Mouse (Mus musculus) mouse trophoblast stem cell (cell line): ENCODE data around the gene Methig1.
"Not testable (repeated sequence)": the region's sequence is repeated elsewhere in the genome, so short reads cannot be mapped to it uniquely, and the experiment has no call there.

Experiments
- in situ Hi-C, 2 experiments: fragments of 300-500 bp; cut with MseI, MboI; formaldehyde crosslinking; loops; 2 replicates in 1 of 2; 3 replicates in 1 of 2; pipeline ENCODE4 v1.15.1; 2025

The Methig1 gene

DNA sequence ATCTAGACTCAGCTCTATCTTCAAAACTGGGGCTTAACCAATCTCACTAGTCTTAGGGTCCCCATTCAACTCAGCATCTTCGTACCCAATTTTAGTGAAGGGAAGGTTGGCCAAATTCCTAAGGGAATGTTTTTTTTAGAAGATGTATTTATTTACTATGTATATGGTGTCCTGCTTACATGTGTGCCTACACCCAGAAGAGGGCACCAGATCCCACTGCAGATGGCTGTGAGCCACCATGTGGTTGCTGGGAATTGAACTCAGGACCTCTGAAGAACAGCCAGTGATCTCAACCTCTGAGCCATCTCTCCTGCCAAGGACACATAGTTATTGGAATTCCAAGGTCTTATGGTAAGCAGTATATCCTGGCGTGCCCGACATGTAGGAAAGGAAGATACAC is 42.6 kb downstream of the Methig1 start:
- in situ Hi-C loops, result no loop called here

DNA sequence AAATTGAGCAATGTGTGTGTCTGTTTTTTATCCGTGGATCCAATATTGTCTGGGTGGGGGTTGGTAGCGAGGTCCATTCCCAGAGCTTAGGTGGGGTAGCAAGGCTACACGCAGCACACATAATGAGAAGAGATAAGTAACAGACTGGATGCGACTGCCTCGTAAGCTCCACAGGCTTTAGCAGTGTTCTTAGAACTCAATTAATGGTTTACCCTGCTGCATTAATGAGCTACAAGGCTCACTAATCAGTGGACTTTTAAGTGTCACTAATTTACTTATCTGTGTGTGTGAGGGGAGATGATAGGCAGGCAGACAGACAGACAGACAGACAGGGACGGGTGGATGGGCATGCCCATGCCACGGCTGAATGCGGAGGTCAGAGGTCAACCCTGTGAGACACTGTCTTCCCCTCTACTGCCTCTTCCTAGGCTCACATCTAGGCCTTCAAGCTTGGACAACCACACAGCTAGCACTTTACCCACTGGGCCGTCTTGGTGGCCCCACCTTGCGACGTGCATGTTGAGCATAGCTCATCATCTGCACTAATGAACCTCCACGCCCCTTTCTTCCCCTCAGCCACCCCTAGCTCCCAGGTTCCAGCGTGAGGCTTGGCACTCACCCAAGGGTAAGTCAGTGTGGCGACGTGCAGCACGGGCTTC is 47.8 kb downstream of the Methig1 start:
- in situ Hi-C loops, result no loop called here

DNA sequence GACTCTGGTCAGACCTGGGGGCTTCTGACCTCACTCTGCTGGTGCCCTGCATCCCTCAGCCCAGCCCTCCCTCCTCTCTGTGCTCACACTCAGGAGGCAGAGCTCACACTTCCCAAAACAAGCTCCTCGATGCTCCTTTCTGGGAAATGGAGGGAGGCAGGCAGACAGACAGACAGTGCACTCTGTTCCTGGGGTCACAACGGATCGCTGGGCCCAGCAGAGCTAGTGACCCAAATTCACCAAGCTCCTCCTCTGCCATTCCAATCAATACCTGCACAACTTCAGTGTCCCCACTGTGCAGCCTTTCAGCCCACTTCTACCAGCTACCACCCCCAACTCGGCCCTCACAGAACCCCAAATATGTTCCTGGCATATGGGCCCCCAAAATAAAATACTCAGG is 48.9 kb downstream of the Methig1 start:
- in situ Hi-C loops, result no loop called here

DNA sequence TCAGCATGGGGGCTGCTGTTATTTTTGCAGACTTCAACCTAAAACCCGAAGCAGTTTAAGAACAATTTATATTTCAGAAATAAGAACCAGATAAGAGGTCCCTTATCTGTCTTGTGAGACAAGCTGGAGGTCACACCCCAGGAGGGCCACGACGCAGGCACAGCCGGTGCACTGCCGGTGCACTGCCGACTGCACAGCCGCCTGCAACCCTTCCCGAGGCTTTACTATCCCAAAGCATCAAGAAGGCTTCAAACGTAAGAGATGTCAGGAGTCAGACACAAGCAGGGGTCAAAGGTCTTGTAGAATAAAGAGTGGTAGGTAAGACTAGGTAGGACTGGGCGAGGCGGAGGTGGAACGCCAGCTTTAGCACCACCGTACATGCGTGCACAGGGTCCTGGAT is 49.4 kb downstream of the Methig1 start:
- in situ Hi-C loops, result no loop called here

DNA sequence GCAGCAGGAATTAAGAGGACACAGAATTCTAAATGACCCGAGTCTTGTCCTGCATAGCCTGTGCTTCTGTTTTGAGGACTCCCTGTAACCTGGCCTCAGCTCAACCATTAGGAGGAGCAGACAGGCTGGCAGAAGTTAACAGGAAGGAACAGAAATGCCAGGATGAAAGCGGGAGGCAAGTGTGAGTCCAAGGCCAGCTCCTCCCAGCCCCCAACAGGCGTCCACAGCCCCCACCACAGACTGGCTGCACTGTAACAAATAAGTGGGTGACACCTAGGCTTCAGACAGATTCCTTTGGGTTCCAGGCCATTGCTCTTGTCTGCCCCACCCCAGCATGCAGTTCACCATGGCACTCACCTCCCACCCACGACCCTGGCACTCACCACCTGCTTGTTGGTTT is 49.8 kb downstream of the Methig1 start:
- in situ Hi-C loops, result no loop called here

DNA sequence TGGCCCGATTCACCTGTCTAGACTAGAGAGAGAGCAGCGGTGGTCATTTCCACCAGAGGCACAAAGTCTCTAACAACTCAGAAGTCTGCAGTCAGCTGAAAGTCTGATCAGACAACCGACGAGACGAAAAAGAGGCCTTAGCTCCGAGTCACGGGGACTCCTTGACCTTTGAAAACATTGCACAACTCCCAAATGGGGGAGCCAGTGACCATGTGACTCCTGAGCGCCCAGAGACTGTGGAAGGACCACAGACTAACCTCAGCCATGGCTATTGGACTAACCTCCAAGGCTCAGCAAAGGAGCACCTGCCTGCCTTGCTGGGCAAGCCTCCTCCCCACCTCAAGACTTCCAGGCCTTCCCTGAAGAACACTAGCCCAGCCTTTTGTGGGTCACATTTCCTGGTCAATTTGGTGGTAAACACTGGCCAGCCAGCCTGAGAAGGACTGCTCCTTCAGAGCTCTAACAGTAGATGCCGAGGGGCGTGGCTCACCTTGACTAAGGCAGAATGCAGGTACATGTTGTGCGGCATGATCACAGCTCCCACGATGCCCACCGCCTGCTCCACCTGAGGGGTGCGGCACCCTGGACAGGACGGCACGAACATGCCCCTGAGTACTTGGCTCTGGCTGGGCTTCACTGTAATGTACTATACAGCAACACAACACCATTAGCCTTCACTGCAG is 50.5 kb downstream of the Methig1 start:
- in situ Hi-C loops, result no loop called here

DNA sequence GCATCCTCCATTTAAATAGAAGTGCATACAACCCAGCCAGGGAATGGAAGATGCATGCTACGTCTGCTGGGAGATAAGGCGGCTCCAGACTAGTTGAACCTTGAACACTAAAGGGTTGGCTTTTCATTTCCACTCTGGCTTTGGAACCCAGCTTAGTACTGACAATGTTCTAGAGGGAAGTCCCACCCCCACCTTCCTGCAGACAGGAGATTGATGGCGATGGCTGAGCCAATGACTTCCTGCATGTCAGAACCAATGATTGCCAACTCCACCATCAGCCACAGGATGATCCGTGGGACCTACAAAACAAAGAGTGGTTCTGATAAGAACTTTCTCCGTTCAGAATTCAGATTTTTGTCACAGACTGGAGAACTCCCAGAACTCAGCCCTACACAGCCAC is 53.1 kb downstream of the Methig1 start:
- in situ Hi-C loops, result no loop called here

DNA sequence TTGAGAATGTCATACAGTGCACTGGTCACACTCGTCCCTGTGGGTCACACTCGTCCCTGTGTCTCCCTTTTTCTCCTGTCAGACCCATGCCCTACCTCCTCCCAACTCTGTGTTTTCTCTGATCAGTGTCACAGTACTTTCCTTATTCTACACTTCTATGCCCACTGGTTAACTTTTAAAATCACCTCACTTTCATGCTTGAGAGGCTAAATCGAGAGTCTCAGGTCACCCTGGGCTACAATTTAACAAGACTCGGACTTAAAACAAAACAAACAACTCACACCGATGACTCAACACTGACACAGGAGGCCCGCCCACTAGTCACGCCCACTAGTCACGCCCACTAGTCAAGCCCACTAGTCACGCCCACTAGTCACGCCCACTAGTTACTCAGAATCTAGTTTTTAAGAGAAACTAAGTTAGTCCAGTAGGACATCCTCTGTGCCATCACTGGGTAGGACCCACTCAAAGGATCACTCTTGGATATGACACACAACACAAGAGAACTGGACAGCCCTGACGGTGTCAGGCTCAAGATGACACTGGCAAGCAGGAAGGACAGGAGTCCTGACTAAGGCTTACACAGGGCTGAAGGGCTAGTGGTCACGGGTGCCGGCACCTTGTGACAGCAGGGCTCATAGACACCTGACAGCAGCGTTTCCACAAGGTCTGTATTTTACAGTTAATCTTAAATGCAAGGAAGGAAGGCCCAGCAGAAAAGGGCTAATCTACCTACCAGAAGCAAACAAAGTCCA is 58.1 kb downstream of the Methig1 start:
- in situ Hi-C loops, result no loop called here

DNA sequence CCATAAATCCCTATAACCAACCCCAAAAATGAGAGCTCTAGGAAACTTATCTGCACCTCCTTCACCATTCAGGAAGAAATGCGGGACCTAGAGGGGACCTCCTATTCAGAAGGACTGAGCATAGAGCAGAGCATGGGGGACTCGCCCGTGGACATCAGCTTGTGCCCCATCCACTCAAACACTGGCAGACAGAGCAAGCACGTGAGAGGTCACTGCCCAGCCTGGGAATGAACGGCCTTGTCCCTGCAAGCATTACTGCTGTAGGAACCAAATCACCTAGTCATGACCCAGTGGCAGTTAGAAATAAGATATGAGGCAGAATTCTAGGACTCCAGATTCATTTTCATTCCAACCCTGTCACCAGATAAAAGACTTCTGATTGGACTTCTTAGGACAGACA is 58.8 kb downstream of the Methig1 start:
- in situ Hi-C loops, result no loop called here

DNA sequence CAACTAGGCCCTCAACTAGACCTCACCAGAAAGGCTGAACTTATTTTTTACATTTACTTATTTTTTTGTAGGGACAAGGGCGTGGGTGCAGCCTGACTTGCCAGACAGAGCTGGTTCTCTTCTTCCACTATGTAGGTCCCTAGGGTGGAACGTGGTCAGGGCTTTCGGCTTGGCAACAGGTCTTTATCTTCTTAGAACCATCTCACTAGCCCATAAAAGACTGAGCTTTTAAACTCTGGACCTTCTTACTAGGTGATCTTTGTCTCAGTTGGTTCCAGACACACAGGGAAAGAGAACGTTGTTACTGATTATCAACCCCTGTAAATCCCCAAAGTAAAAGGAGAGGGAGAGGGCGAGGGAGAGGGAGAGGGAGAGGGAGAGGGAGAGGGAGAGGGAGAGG is 60.4 kb downstream of the Methig1 start:
- in situ Hi-C loops, result no loop called here

DNA sequence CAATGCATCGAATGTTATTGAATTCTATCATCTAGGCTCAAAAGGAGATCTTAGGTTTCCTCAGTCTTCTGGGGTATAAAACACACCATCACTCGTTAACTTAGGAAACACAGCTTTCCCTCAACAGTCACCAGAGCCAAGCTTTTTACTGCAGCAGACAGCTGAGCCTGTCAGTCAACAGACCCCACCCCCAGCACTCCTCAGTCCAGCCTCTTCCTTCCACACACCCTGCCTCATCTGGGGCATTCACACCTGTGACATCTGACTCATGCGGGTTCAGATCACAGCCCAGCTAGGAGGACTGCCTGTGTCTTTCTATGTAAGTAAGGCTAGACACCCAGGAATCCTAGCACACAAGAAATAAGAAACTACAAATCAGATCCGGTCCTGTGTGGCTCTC is 61.1 kb downstream of the Methig1 start:
- in situ Hi-C loops, result no loop called here

DNA sequence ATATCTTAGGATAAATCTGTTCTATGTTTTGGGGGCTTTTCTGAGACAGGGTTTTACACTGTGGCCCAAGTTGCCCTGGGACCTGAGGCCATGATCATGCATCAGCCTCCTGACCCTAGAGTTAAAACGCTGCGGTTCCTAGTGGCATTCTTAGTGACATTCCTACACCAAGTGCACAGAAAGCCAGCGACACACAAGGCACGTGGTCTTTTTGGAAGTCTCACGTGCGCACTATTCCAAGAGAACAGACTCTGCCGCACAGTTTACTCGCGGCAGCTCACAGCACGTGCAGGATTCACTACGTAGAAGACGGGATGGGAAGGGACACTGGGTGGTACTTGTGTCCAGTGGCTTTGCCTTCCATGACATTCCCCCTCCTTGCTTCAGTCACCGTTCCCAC is 62.0 kb downstream of the Methig1 start:
- in situ Hi-C loops, result no loop called here

DNA sequence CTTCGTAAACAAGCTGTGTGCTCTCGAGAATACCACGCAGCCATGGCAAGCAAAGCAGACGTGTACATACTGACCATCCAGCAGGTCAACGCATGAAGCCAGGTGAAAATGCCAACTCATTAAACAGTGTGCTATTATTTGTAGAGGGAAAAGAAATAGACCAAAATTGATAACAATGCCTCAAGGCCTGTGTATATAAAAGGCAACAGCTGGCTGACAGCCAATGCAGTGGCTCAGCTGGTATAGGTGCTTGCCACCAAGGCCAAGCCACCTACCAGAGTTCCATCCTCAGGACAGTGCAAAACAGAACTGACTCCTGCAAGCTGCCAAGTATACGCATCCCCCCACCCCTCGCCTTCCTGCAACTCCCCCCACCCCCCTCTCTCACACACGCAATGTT is 62.7 kb downstream of the Methig1 start:
- in situ Hi-C loops, result no loop called here

DNA sequence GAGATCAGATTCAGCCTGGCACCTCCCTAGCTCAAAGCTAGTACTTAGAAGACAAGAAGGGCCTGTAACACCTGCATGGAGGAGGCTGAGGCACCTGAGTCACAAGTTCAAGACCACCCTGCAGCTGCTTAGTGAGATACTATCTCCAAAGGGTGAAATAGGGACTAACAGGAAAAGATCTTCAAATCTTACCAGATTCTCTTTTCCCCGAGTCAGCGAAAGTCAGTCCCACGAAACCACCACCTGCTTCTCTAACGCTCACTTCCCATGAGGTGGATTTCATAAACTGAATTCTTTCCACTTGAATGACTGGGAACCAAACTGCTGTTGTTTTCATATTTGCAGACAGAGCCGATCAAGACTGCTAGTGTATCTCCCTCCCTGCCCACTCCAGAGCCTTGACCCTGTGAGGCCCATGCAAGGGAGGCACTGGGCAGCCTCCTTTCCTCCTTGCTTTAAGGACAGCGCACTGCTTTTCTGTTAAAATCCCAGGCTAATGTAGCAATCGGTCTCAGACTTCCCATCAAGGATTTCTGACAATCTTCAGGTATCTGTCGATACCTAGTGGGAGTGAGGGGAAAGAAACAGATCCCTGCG is 65.0 kb downstream of the Methig1 start:
- in situ Hi-C loops, result no loop called here

DNA sequence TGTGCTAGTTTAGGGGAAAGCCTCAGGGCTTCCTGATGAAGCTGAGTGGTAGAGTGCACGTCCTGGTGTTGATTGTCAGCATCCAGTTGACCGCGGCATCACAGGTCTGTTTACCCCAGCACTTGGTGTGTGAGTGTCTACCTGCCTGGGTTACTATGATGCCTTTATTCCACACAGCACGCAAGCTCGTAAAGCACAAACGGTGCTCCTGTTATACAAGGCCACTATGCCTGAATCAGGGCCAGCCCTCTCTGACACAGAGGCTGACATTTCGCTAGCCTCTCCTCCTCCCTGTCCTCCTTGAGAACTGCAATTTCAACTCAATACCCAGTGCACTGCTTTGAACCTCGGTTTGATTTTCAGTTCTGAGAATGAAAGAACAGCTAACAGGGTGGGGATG is 66.4 kb downstream of the Methig1 start:
- in situ Hi-C loops, result no loop called here

DNA sequence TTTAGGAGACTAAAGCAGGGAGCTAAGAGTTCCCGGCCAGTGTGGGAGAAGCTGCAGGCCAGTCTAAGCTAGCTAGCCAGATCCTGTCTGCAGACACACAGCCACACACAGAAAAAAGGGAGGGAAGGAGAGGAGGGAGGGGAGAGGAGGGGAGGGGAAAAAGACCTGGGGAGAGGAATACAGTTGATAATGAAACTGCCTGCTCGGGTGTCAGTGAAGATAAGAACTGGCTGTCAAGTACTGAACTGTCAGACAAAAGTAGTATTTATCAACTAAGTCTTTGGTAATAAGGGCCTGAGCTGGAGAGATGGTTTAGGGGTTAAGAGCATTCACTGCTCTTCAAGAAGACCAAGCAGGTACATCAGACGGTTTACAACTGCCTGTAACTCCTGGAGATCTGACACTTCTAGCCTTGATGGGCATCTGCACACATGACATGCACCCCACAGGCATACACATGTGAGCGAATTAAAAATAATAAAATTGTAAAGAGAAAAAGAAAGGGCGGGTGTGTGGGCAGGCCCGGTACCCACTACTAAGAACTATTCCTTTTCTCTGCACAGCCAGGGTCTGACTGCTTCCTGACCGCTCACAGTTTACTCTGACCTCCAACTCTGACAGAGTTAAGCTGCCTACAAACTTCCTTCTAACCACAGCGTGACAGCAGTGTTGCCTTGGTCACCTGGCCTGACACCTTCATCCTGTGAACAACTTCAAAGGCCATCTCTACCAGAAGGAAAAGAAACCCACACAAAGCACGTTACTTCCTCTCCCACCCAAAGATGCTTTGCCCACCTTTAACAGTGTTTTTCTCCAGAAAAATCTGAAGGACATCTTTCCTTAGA is 67.2 kb downstream of the Methig1 start:
- in situ Hi-C loops, result no loop called here

DNA sequence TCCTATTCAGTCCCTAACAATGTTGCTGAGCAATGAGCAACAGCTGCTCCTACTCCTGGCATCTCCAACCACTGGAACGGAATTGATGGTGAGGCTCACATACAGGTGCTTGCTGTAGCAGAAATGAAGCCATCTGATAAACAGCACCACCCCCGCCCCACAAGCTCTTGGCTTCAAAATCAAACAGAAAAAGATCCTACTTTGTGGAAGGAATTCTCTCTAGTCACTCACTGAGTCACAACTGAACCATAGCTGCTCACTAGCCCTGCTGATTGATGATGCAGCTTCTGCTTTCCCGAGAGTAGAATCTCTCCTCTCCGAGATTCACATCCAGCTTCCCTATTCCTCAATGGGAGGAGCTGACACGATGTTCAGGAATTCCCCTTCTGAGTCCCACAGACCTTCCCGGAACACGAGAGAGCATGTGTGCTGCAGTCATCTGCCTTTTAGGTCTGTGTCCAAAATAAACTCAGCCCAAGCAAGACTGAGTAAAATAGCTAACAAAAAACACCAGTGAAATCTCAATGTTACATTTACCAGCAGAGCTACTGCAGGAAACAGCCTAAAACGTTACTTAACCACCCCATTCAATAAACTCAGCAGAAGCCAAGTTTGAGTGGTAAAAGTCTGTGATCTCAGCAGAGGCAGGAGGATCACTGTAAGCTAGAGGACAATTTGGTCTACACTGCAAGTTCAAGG is 68.3 kb downstream of the Methig1 start:
- in situ Hi-C loops, result no loop called here

DNA sequence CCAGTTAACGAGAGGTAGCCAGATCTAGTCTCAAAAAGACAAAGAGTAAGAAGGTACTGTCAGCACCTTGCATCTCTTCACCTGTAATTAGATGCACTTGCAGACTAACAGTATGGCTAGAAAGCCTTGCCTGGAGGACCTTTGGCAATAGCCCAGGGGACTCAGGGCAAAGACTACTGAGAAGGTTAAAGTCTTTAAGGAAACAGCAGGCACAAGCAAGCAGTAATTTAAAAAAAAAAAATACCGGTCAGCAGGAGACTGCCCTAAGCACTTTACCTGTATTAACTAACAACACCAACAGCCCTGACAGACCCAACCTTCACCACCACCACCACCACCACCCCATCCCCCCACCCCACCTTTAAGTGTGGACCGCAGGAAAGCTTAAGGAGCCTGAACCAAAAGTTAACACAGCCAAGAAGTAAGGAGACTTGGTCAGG is 68.8 kb downstream of the Methig1 start, which contains the start of gene Gm5475:
Gene Gm5475, plus strand, starts transcription at position 390 of the 440 bp plus-strand sequence.
- in situ Hi-C loops, result not testable (repeated sequence)

DNA sequence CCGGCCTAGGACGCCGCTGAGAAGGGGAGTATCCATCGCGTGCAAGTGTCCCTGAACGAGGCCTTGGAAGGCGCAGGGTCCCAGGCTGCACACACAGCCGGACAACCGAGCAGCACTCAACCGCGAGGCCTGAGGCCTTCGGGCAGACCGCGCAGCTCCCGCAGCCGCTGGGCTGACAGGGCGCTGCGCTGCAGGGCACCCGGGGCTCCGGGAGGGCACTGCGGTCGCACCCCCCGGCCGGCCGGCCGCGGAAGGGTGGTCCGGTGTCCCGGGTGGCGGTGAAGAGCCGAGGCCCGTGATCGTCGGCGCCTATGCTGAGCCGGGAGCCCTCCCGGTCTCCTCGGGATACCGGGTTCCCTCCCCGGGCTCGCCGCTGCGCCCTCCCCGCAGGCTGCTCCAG is 69.5 kb downstream of the Methig1 start:
- in situ Hi-C loops, result no loop called here

DNA sequence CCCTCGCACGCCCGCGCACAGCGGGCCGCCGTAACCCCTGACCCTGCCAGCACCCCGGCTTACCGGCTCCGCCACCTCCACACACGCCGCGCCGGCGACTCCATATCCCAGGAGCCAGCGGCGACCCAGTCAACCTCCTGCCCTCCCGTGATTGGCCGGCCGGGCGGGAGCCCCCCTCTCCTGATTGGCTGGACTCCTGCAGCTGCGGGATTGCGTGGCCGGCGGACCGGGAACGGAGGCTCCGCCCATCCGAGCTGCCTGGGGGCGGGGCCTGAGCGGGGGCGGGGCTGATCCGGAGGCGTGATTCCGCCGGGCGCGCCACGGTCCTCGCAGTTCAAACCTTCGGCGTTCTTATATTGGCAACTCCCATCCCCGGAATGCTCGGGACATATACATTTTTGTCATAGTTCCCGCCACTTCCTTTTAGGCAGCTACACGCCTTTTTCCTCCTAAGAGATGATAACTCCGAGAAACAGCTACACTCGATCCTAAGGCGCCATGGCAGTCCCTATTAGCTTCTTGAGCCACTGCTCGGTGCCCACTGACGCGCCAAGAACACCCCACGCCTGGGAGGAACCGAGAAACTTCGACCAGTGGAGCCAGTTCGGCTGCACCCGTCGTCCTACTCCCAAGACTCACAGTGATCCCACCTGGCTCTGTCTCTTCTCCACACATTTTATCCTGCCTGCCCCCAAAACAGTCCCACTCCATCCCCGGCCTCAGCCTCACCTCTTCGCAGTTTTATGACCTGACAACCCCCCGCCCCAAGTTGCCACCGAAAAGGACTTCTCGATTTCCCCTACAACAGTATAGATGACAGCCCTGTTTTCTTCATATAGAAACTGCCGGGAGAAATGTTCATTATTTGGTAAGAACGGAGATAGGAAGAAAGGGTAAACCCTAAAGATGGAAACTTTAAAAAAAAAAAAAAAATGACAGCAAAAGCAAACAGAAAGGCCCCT is 70.2 kb downstream of the Methig1 start:
- in situ Hi-C loops, result no loop called here
